Mouse (Mus musculus) liver, postnatal 0 days (tissue): ENCODE measurements around the gene 1700030K09Rik. TPM values are rescaled to one million over a fixed set of nuclear protein-coding genes. Genes with fewer than 3 reads are reported as not detected.
A peak's percentile ranks its signal among the peaks of the same experiment; 100 is the strongest.

Experiments used
- ATAC-seq: fragments of 200-750 bp; cut with Nextera tagmentation; 2 replicates; pipeline ENCODE4 v1.8.0; 2017; ENCODE audit warnings: mild to moderate bottlenecking, moderate library complexity
- DNase-seq: peaks from one replicate; pipeline ENCODE4 v3.0.0-alpha.2; 2016
- H3K27ac ChIP-seq: fragments of 300-500 bp; sonication (generic); 2 replicates; pipeline ENCODE4 v1.5.1; 2014; ENCODE audit warnings: antibody characterized with exemption, moderate library complexity, mild to moderate bottlenecking, low read depth
- H3K27me3 ChIP-seq: fragments of 300-500 bp; sonication (generic); 2 replicates; pipeline ENCODE4 v1.6.1; 2014; ENCODE audit warnings: low read length, control low read depth, mixed read lengths; ENCODE audit not compliant: insufficient read depth
- H3K36me3 ChIP-seq: fragments of 300-500 bp; sonication (generic); replicated peaks from 2 replicates; pipeline ENCODE4 v1.6.1; 2014; ENCODE audit warnings: mild to moderate bottlenecking, control low read depth, low read length, moderate library complexity, mixed read lengths; ENCODE audit not compliant: insufficient read depth
- H3K4me1 ChIP-seq: fragments of 300-500 bp; sonication (generic); 2 replicates; pipeline ENCODE4 v1.6.1; 2014; ENCODE audit warnings: antibody characterized with exemption, mild to moderate bottlenecking, control low read depth; ENCODE audit not compliant: insufficient read depth
- H3K4me2 ChIP-seq: fragments of 300-500 bp; sonication (generic); 2 replicates; pipeline ENCODE4 v1.6.1; 2014; ENCODE audit warnings: low read depth, mild to moderate bottlenecking, low read length, moderate library complexity, mixed read lengths
- H3K4me3 ChIP-seq: fragments of 300-500 bp; sonication (generic); 2 replicates; pipeline ENCODE4 v1.5.1; 2014; ENCODE audit warnings: low read depth, low read length
- H3K9ac ChIP-seq: fragments of 300-500 bp; sonication (generic); replicated peaks from 2 replicates; pipeline ENCODE4 v1.6.1; 2014; ENCODE audit warnings: mild to moderate bottlenecking, moderate library complexity
- H3K9me3 ChIP-seq: fragments of 300-500 bp; sonication (generic); 2 replicates; pipeline ENCODE4 v1.6.1; 2016; ENCODE audit warnings: mild to moderate bottlenecking, control low read depth, low read length, mixed read lengths
- CTCF ChIP-seq: sonication (generic); IDR thresholded peaks from 2 replicates; pipeline ENCODE4 v1.5.1; 2016; ENCODE audit warnings: antibody characterized with exemption, low read depth
- EP300 ChIP-seq: IDR thresholded peaks from 2 replicates; pipeline ENCODE4 v1.6.1; 2016; ENCODE audit warnings: antibody characterized with exemption, low read depth, mild to moderate bottlenecking
- WGBS: fragments of 180-500 bp; shearing (Covaris S2); extraction: QIAGEN DNeasy Blood & Tissue Kit; methylation state at CpG from one replicate; pipeline ENCODE4 v1.1.7; 2014; ENCODE audit not compliant: insufficient replicate concordance; 5-methylcytosine and 5-hydroxymethylcytosine counted together
- polyA plus RNA-seq: library from polyadenylated mRNA; unstranded; fragments of >200 nt; fragmentation: Nextera tagmentation; extraction: Ambion mirVana; gene quantifications from 2 replicates; pipeline ENCODE4 v1.2.1, GENCODE M21; 2015

1700030K09Rik gene
- polyA plus RNA-seq, 1 experiment from 2014 or later, result 2.2 TPM

GRCm38 (mm10) chr8:72491680-72492621, 48.3 kb downstream of the 1700030K09Rik start, which contains the start of gene Slc35e1:
Gene Slc35e1 (minus strand): TSS chr8:72492614.
- ATAC-seq (peak; percentile 33), DNase-seq (peak; percentile 61)
- TF ChIP-seq EP300, result no peak
- TF ChIP-seq CTCF, result no peak
- no peaks in the 10 kb centered on the region for H3K9me3 ChIP-seq
- peak within 1 kb of the TSS; percentile 98 for H3K27ac ChIP-seq
- H3K4me1 ChIP-seq, result peaks cover 36% of the 10 kb centered on the region
- H3K9ac ChIP-seq, result peak within 1 kb of the TSS; percentile 98
- peak within 1 kb of the TSS; percentile 97 for H3K4me2 ChIP-seq
- under 1% methylated on average over 54 of the region's 98 CpGs for WGBS
- peak within 1 kb of the TSS; percentile 92 for H3K4me3 ChIP-seq
- peaks cover 43% of the 10 kb centered on the region for H3K36me3 ChIP-seq
- no peaks in the 10 kb centered on the region for H3K27me3 ChIP-seq

DNA sequence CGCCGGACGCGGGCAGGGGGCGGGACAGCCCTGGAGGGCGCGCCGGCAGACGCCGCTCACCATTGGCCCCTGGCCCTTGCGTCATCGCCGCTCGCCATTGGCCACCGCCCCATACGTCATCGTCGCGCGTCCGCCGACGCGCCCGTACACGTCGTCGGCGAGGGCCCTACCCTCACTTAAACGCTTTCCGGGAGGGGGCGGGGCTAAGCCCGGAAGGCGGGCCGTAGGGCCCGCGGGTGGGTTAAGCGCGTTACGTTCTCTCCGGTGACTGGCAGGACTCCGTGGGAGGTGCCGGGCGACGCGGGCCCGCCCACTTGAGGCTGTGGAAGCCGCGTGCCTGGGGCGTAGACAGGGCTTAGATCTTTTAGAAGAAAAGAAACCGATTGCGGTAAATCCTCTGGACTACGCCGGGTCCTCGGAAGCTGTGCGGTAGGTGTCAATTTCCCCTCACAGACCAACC, 49.0 kb downstream of the 1700030K09Rik start:
- H3K4me3 ChIP-seq, result peak overlapping the region; percentile 92
- TF ChIP-seq CTCF, result no peak
- peak; percentile 36; the same call in 1 of the 2 replicates for TF ChIP-seq EP300
- peak; percentile 100 for DNase-seq
- H3K9ac ChIP-seq, result peak overlapping the region; percentile 98
- peak overlapping the region; percentile 98 for H3K27ac ChIP-seq
- H3K9me3 ChIP-seq, result no peaks in the 10 kb centered on the region
- H3K27me3 ChIP-seq, result no peaks in the 10 kb centered on the region
- H3K36me3 ChIP-seq, result peaks cover 43% of the 10 kb centered on the region
- H3K4me1 ChIP-seq, result peaks cover 36% of the 10 kb centered on the region
- ATAC-seq, result peak; percentile 99
- under 1% methylated on average over 43 of the region's 56 CpGs for WGBS
- peak overlapping the region; percentile 97 for H3K4me2 ChIP-seq

GRCm38 (mm10) chr8:72493381-72493780, 49.7 kb downstream of the 1700030K09Rik start:
- no peaks in the 10 kb centered on the region for H3K9me3 ChIP-seq
- H3K9ac ChIP-seq, result peak overlapping the region; percentile 76
- WGBS, result 9% methylated on average over 8 of the region's 8 CpGs
- TF ChIP-seq CTCF (no peak), EP300 (no peak)
- H3K4me3 ChIP-seq, result peak overlapping the region; percentile 92
- H3K27ac ChIP-seq, result peak overlapping the region; percentile 90
- peaks cover 40% of the 10 kb centered on the region for H3K36me3 ChIP-seq
- no peaks in the 10 kb centered on the region for H3K27me3 ChIP-seq
- ATAC-seq (no peak), DNase-seq (no peak)
- peaks cover 39% of the 10 kb centered on the region for H3K4me1 ChIP-seq
- peak overlapping the region; percentile 97 for H3K4me2 ChIP-seq

DNA sequence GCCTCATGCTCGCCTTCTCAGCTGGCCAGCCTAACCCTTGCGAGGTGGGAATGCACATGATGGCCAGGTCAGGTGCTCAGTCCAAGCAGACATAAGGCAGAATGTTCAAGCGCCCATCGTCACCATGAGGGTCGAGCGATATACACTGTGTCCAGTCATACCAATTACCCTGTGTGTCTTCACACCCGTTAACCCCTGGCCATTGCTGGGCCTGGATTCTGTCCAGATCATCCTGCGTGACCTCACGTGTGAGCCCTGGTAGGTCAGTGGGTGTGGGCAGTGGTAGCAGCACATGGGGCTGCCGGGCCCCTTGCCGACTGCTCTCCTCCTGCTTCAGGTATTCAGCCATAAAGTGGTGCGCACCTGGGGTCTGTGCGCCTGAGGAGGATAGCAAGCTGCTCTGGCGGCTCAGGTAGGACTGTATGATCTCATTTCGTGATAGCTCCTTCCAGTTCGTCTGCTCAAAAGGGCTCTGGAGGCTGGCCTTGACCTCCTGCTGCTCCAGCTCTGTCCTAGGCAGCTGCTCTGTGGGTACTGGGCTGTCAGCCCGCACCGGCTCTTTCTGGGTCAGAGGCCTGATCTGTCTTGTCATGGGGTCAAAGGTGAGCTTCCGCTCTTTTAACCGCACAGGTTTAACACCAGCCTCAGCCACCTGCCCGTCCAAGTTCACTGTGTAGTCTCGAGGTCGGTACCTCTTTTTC, 51.9 kb downstream of the 1700030K09Rik start:
- Histone ChIP-seq H3K27ac (peak overlapping the region; percentile 34; the same call in 1 of the 2 replicates), H3K9me3 (no peaks in the 10 kb centered on the region), H3K36me3 (peaks cover 22% of the 10 kb centered on the region), H3K4me3 (no peak overlapping the region), H3K9ac (0 out of 2 replicates have a peak overlapping the region, but pooled peaks have one; percentile 41), H3K4me2 (no peak overlapping the region), H3K27me3 (no peaks in the 10 kb centered on the region), H3K4me1 (peaks cover 29% of the 10 kb centered on the region)
- DNase-seq (no peak), ATAC-seq (no peak)
- 79% methylated on average over 23 of the region's 23 CpGs for WGBS
- TF ChIP-seq CTCF, result no peak
- no peak for TF ChIP-seq EP300

DNA sequence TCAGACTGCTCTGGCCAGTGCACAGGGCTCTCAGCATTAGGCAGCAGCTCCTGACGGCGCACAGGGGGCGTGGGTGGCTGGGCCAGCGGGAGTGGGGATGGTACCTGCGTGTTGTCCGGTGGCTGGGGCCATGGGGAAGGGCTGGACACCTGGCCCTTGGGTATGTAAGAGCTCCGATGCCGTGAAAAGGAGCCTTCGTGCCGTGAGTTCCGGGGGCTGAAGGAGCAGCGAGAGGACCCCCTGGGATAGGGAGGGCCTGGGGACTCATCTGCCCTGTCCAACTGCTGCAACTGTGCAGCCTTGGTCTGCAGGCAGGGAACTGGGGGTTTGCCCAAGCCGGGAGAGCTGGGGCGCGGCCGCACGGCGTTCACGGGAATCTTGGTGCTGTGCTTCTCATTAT, 52.5 kb downstream of the 1700030K09Rik start:
- Histone ChIP-seq H3K4me1 (peaks cover 23% of the 10 kb centered on the region), H3K4me3 (no peak overlapping the region), H3K9me3 (no peaks in the 10 kb centered on the region), H3K9ac (no peak overlapping the region), H3K27ac (no peak overlapping the region), H3K27me3 (no peaks in the 10 kb centered on the region), H3K4me2 (no peak overlapping the region), H3K36me3 (peaks cover 22% of the 10 kb centered on the region)
- WGBS, result 86% methylated on average over 19 of the region's 19 CpGs
- no peak for DNase-seq
- TF ChIP-seq CTCF (no peak), EP300 (no peak)
- ATAC-seq, result no peak

DNA sequence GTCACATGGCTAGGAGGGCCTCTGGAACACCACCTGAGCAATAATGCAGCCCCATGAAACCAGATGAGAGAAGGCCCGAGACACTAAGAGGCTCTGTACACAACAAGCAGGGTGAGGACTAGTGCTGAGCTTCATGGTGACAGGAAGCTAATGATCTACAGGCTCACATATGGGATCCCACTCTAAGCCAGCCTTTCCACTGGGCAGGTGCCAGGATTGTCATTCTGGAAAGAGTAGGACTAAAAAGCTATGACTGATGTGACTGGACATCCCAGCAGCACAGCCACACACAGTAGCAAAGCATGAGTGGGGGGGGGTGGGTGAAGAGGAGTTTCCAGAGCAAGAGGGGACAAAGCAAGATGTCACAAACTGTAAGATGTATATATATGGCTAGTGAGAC, 54.2 kb downstream of the 1700030K09Rik start:
- no peaks in the 10 kb centered on the region for H3K27me3 ChIP-seq
- no peak overlapping the region for H3K27ac ChIP-seq
- H3K9me3 ChIP-seq, result no peaks in the 10 kb centered on the region
- peaks cover 17% of the 10 kb centered on the region for H3K4me1 ChIP-seq
- no peak for ATAC-seq
- H3K4me3 ChIP-seq, result no peak overlapping the region
- TF ChIP-seq EP300 (no peak), CTCF (no peak)
- H3K9ac ChIP-seq, result no peak overlapping the region
- peaks cover 22% of the 10 kb centered on the region for H3K36me3 ChIP-seq
- no peak overlapping the region for H3K4me2 ChIP-seq
- no peak for DNase-seq
- 56% methylated on average over 1 of the region's 1 CpGs for WGBS
